Mouse (Mus musculus) megakaryocyte-erythroid progenitor cell, adult 5-6 weeks (primary cell): Measurements from ENCODE around the gene Phf8. TPM values are rescaled to one million over a fixed set of nuclear protein-coding genes. Genes with fewer than 3 reads are reported as not detected.

Source experiments
- total RNA-seq, 2 experiments: library from RNA; stranded (forward) in 1 of 2; stranded (reverse) in 1 of 2; fragments of 200-1000, 215-1000 nt in 1 of 2; fragments of >200 nt in 1 of 2; fragmentation: Nextera tagmentation in 1 of 2; gene quantifications; 2 replicates each; pipeline ENCODE4 v1.2.3; 2014 to 2017

The Phf8 gene
- total RNA-seq, 2 experiments from 2014 or later, result 10.6 to 35.8 TPM

Other genes with a start within 250 kb of the Phf8 start
- 5.1 and 12.0 TPM in 2 replicates for gene Fam120c, start 176.5 kb upstream of the Phf8 start, total RNA-seq (2014; fragmentation: Nextera tagmentation)
- 2.5 and 7.5 TPM in 2 replicates for gene Fam120c, start 176.5 kb upstream of the Phf8 start, total RNA-seq (2017)